Mouse (Mus musculus) midbrain, postnatal 0 days (tissue): ENCODE results near the gene Taf3. TPM values are rescaled to one million over a fixed set of nuclear protein-coding genes. Genes with fewer than 3 reads are reported as not detected.

Experiments used
- ATAC-seq: fragments of 200-750 bp; cut with Nextera tagmentation; 2 replicates; pipeline ENCODE4 v1.8.0; 2017; ENCODE audit warnings: moderate number of reproducible peaks, mild to moderate bottlenecking, moderate TSS enrichment, moderate library complexity; ENCODE audit not compliant: low FRiP score
- DNase-seq: peaks from one replicate; pipeline ENCODE4 v3.0.0-alpha.2; 2015; ENCODE audit warnings: low spot score
- H3K27ac ChIP-seq: fragments of 300-500 bp; sonication (generic); 2 replicates; pipeline ENCODE4 v1.5.1; 2014; ENCODE audit warnings: low read depth, mild to moderate bottlenecking, low read length, mixed read lengths
- H3K27me3 ChIP-seq: fragments of 300-500 bp; sonication (generic); 2 replicates; pipeline ENCODE4 v1.6.1; 2014; ENCODE audit warnings: low read length, control low read depth, mixed read lengths; ENCODE audit not compliant: insufficient read depth
- H3K36me3 ChIP-seq: fragments of 300-500 bp; sonication (generic); 2 replicates; pipeline ENCODE4 v1.6.1; 2014; ENCODE audit warnings: low read length, control low read depth, mixed read lengths; ENCODE audit not compliant: insufficient read depth
- H3K4me1 ChIP-seq: fragments of 300-500 bp; sonication (generic); 2 replicates; pipeline ENCODE4 v1.6.1; 2014; ENCODE audit warnings: mild to moderate bottlenecking, control low read depth, antibody characterized with exemption, low read length, mixed read lengths; ENCODE audit not compliant: insufficient read depth
- H3K4me2 ChIP-seq: fragments of 300-500 bp; sonication (generic); 2 replicates; pipeline ENCODE4 v1.6.1; 2014; ENCODE audit warnings: low read depth, mild to moderate bottlenecking, low read length, mixed read lengths; ENCODE audit not compliant: poor library complexity, severe bottlenecking
- H3K4me3 ChIP-seq: fragments of 300-500 bp; sonication (generic); 2 replicates; pipeline ENCODE4 v1.5.1; 2014; ENCODE audit warnings: low read depth, mild to moderate bottlenecking, low read length, moderate library complexity
- H3K9ac ChIP-seq: fragments of 300-500 bp; sonication (generic); replicated peaks from 2 replicates; pipeline ENCODE4 v1.6.1; 2014; ENCODE audit warnings: mild to moderate bottlenecking, low read length, moderate library complexity, mixed read lengths; ENCODE audit not compliant: poor library complexity, severe bottlenecking
- H3K9me3 ChIP-seq: fragments of 300-500 bp; sonication (generic); 2 replicates; pipeline ENCODE4 v1.6.1; 2016; ENCODE audit warnings: low read length, control low read depth
- CTCF ChIP-seq: IDR thresholded peaks from 2 replicates; pipeline ENCODE4 v1.5.1; 2016; ENCODE audit warnings: antibody characterized with exemption, mild to moderate bottlenecking
- WGBS: fragments of 180-500 bp; shearing (Covaris S2); extraction: QIAGEN DNeasy Blood & Tissue Kit; methylation state at CpG from one replicate; pipeline ENCODE4 v1.1.7; 2014; 5-methylcytosine and 5-hydroxymethylcytosine counted together
- polyA plus RNA-seq: library from polyadenylated mRNA; unstranded; fragments of >200 nt; fragmentation: Nextera tagmentation; extraction: Ambion mirVana; gene quantifications from 2 replicates; pipeline ENCODE4 v1.2.1, GENCODE M21; 2015
- total RNA-seq: library from RNA; depleted of rRNA; stranded (reverse); fragments of >200 nt; gene quantifications from 2 replicates; pipeline ENCODE4 v1.2.3, GENCODE M21; 2014

Gene Taf3
- total and polyA plus RNA-seq, 2 experiments from 2014 or later = 5.4 to 10.8 TPM

GRCm38 (mm10) chr2:9887636-9888035 lies 160.8 kb downstream of the Taf3 start:
- Histone ChIP-seq H3K9ac (peak overlapping the region; percentile 61), H3K4me3 (peak overlapping the region; percentile 43), H3K27ac (peak overlapping the region; percentile 83), H3K4me1 (no peaks in the 10 kb centered on the region), H3K36me3 (no peaks in the 10 kb centered on the region), H3K27me3 (peaks cover 50% of the 10 kb centered on the region), H3K4me2 (peak overlapping the region; percentile 71), H3K9me3 (no peaks in the 10 kb centered on the region)
- WGBS = 2% methylated on average over 7 of the region's 7 CpGs
- DNase-seq = no peak
- ATAC-seq = peak; percentile 29; the same call in 1 of the 2 replicates
- no peak for TF ChIP-seq CTCF

GRCm38 (mm10) chr2:9886921-9887610 lies 161.3 kb downstream of the Taf3 start:
- ATAC-seq = no peak
- Histone ChIP-seq H3K4me2 (peak overlapping the region; percentile 71), H3K9me3 (no peaks in the 10 kb centered on the region), H3K4me1 (no peaks in the 10 kb centered on the region), H3K4me3 (peak overlapping the region; percentile 43), H3K27me3 (peaks cover 47% of the 10 kb centered on the region), H3K9ac (peak overlapping the region; percentile 61), H3K27ac (peak overlapping the region; percentile 83), H3K36me3 (no peaks in the 10 kb centered on the region)
- no peak for DNase-seq
- TF ChIP-seq CTCF = no peak
- 4% methylated on average over 7 of the region's 7 CpGs for WGBS

DNA sequence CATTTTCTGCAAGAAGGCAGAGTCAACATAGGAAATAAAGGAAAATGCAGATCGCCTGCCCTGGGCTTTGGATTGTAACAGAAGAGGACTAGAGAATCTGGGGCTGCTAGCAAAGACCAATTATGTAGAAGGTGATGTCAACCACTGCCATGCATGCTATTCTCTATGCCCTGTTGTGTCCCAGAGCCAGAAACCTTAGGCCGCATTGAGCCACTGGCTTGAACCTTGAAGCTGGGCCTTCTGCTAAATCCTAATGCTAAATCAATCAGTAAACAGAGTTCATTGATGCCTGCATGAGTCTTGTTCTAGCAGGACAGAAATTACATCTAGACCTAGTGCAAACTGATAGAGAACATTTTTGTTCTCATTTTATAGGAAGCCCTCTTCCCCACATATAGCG lies 162.4 kb downstream of the Taf3 start:
- H3K27ac ChIP-seq = peak overlapping the region; percentile 83
- TF ChIP-seq CTCF = no peak

GRCm38 (mm10) chr2:9885217-9885770 lies 163.1 kb downstream of the Taf3 start:
- Histone ChIP-seq H3K9ac (peak overlapping the region; percentile 61), H3K27me3 (peaks cover 43% of the 10 kb centered on the region), H3K4me2 (peak overlapping the region; percentile 71), H3K27ac (peak overlapping the region; percentile 83), H3K4me1 (no peaks in the 10 kb centered on the region), H3K4me3 (peak overlapping the region; percentile 43), H3K36me3 (no peaks in the 10 kb centered on the region), H3K9me3 (no peaks in the 10 kb centered on the region)
- WGBS = 4% methylated on average over 14 of the region's 14 CpGs
- DNase-seq = no peak
- TF ChIP-seq CTCF = no peak
- ATAC-seq = no peak

More for the DNA sequence above, 162.4 kb downstream of the Taf3 start:
- DNase-seq (no peak), ATAC-seq (no peak)
- Histone ChIP-seq H3K36me3 (no peaks in the 10 kb centered on the region), H3K9ac (peak overlapping the region; percentile 61), H3K4me2 (peak overlapping the region; percentile 71), H3K27me3 (peaks cover 44% of the 10 kb centered on the region), H3K4me3 (peak overlapping the region; percentile 43), H3K9me3 (no peaks in the 10 kb centered on the region), H3K4me1 (no peaks in the 10 kb centered on the region)
- WGBS = 12% methylated on average over 3 of the region's 3 CpGs

- H3K4me2 ChIP-seq = peak overlapping the region; percentile 71
Observed at GRCm38 (mm10) chr2:9884533-9885216, 163.7 kb downstream of the Taf3 start.

More at GRCm38 (mm10) chr2:9884533-9885216, 163.7 kb downstream of the Taf3 start:
- H3K4me3 ChIP-seq = peak overlapping the region; percentile 43
- H3K9me3 ChIP-seq = no peaks in the 10 kb centered on the region
- no peak for ATAC-seq
- H3K36me3 ChIP-seq = no peaks in the 10 kb centered on the region
- DNase-seq = no peak
- WGBS = under 1% methylated on average over 15 of the region's 15 CpGs
- peak overlapping the region; percentile 83 for H3K27ac ChIP-seq
- peak overlapping the region; percentile 61 for H3K9ac ChIP-seq
- H3K27me3 ChIP-seq = peaks cover 37% of the 10 kb centered on the region
- TF ChIP-seq CTCF = no peak
- H3K4me1 ChIP-seq = no peaks in the 10 kb centered on the region
